Mouse (Mus musculus) forebrain, embryonic 16.5 days (tissue): Measurements from ENCODE around the gene Sh3pxd2b. TPM values are rescaled to one million over a fixed set of nuclear protein-coding genes. Genes with fewer than 3 reads are reported as not detected.

Source experiments
- ATAC-seq: fragments of 200-750 bp; cut with Nextera tagmentation; 2 replicates; pipeline ENCODE4 v1.8.0; 2017; ENCODE audit warnings: mild to moderate bottlenecking, moderate library complexity
- H3K27ac ChIP-seq: fragments of 300-500 bp; sonication (generic); 2 replicates; pipeline ENCODE4 v1.5.1; 2014; ENCODE audit warnings: low read length, control low read depth
- H3K27me3 ChIP-seq: fragments of 300-500 bp; sonication (generic); replicated peaks from 2 replicates; pipeline ENCODE4 v1.6.1; 2014; ENCODE audit warnings: low read length; ENCODE audit not compliant: control insufficient read depth, insufficient read depth
- H3K36me3 ChIP-seq: fragments of 300-500 bp; sonication (generic); 2 replicates; pipeline ENCODE4 v1.6.1; 2014; ENCODE audit not compliant: control insufficient read depth, insufficient read depth
- H3K4me1 ChIP-seq: fragments of 300-500 bp; sonication (generic); replicated peaks from 2 replicates; pipeline ENCODE4 v1.6.1; 2014; ENCODE audit warnings: low read length; ENCODE audit not compliant: control insufficient read depth, insufficient read depth
- H3K4me2 ChIP-seq: fragments of 300-500 bp; sonication (generic); 2 replicates; pipeline ENCODE4 v1.6.1; 2014; ENCODE audit warnings: mild to moderate bottlenecking, low read length, control low read depth
- H3K4me3 ChIP-seq: fragments of 300-500 bp; sonication (generic); replicated peaks from 2 replicates; pipeline ENCODE4 v1.5.1; 2014; ENCODE audit warnings: mild to moderate bottlenecking, low read length, control low read depth
- H3K9ac ChIP-seq: fragments of 300-500 bp; sonication (generic); replicated peaks from 2 replicates; pipeline ENCODE4 v1.6.1; 2014; ENCODE audit warnings: low read depth, low read length, control low read depth
- H3K9me3 ChIP-seq: fragments of 300-500 bp; sonication (generic); 2 replicates; pipeline ENCODE4 v1.6.1; 2016; ENCODE audit warnings: low read length; ENCODE audit not compliant: control insufficient read depth
- WGBS: fragments of 180-500 bp; shearing (Covaris S2); extraction: QIAGEN DNeasy Blood & Tissue Kit; methylation state at CpG from one replicate; pipeline ENCODE4 v1.1.7; 2014; 5-methylcytosine and 5-hydroxymethylcytosine counted together
- polyA plus RNA-seq: library from polyadenylated mRNA; unstranded; fragments of >200 nt; fragmentation: Nextera tagmentation; extraction: Ambion mirVana; gene quantifications from 2 replicates; pipeline ENCODE4 v1.2.1, GENCODE M21; 2015

Gene Sh3pxd2b
- polyA plus RNA-seq, 1 experiment from 2014 or later = 22.4 TPM

DNA sequence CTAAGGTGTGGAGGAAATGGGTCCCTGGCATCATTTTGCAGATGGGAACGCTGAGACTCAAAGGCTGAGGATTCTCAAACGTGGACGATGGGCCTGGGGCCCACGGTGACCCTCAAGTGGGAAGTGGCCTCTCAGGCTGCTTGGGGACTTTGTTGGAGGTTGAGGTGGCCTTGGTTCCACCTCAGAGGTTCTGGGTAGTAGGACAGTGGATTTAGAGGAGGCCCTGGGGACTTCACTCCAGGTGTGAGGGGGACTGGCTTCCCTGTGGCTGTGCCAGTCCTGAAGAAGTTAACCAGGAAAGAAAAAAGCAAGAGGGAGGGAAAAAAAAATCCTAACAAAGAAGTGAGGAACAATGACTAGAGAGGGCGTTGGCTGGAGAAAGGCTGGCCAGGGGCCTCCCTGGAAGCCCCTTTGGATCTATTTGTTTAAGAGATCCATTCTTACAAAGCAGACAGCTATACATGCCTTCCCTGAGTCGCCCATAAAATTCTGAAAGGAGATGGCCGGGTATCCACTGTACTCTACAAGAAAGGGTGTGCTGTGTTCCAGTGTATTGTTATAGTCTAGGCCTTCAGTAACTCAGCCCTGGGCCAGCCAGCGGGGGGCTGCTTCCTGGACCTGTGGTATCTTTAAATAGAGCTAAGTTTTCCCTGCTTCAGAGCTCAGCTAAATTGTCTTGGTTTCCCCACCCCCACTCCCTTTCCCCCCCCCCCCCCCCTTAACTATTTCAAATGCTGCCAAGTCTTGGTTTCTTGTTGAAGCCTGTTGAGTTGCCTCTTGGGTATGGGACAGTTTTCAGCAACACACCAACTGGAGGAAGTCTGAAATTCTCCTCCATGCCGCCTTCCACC is 1.0 kb downstream of the Sh3pxd2b start:
- Histone ChIP-seq H3K27ac (peak overlapping the region; percentile 46), H3K4me1 (peaks cover 27% of the 10 kb centered on the region), H3K36me3 (0 out of 2 replicates have a peak, but pooled peaks cover 4% of the 10 kb centered on the region), H3K4me3 (peak overlapping the region; percentile 81), H3K27me3 (no peaks in the 10 kb centered on the region), H3K4me2 (peak overlapping the region; percentile 71), H3K9ac (peak overlapping the region; percentile 91), H3K9me3 (no peaks in the 10 kb centered on the region)
- ATAC-seq = no peak
- WGBS = 15% methylated on average over 9 of the region's 9 CpGs

DNA sequence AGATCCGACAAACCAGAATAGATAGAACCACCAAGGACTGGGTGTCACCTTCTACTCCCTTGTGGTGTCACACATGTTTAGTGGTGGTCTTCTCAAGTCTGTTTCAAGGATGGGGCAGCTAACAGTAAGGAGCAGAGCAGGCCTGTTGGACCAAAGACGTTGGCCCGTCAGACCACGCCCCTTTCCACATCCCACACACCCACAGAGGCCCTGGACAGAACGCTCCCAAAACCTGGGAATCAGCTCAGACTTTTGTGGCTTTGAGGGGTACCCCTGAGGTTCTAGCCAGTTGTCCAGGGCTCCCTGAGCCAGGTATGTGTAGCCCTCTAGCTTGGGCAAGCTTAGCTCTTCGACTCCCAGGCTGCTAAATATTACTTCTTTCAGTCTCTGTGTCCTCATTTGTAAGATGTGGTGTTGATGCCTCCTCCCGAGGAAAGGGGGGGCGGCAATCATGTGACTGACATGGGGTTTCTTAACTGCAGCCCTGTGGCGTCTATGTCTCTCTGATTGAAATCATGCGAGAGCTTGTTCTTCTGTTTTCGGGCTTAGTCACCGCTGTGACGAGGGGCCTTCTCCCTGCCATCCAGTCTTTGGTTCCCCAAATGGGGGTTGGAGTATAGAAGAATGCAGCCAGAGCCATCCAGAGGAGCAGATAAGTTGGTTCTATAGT is 1.8 kb downstream of the Sh3pxd2b start:
- H3K4me3 ChIP-seq = peak overlapping the region; percentile 81; the same call in 1 of the 2 replicates
- no peak overlapping the region for H3K9ac ChIP-seq
- H3K9me3 ChIP-seq = no peaks in the 10 kb centered on the region
- H3K4me2 ChIP-seq = peak overlapping the region; percentile 71
- H3K27ac ChIP-seq = no peak overlapping the region
- 0 out of 2 replicates have a peak, but pooled peaks cover 4% of the 10 kb centered on the region for H3K36me3 ChIP-seq
- no peaks in the 10 kb centered on the region for H3K27me3 ChIP-seq
- H3K4me1 ChIP-seq = peaks cover 27% of the 10 kb centered on the region
- 59% methylated on average over 13 of the region's 13 CpGs for WGBS
- ATAC-seq = no peak

GRCm38 (mm10) chr11:32352946-32353345 is 5.3 kb downstream of the Sh3pxd2b start:
- H3K4me1 ChIP-seq = peaks cover 29% of the 10 kb centered on the region
- WGBS = 78% methylated on average over 6 of the region's 6 CpGs
- no peaks in the 10 kb centered on the region for H3K27me3 ChIP-seq
- H3K27ac ChIP-seq = no peak overlapping the region
- no peak for ATAC-seq
- H3K4me2 ChIP-seq = no peak overlapping the region
- no peak overlapping the region for H3K4me3 ChIP-seq
- H3K9me3 ChIP-seq = no peaks in the 10 kb centered on the region
- H3K9ac ChIP-seq = no peak overlapping the region
- H3K36me3 ChIP-seq = 0 out of 2 replicates have a peak, but pooled peaks cover 4% of the 10 kb centered on the region

GRCm38 (mm10) chr11:32355377-32355776 is 7.8 kb downstream of the Sh3pxd2b start:
- H3K4me1 ChIP-seq = peaks cover 17% of the 10 kb centered on the region
- 79% methylated on average over 1 of the region's 1 CpGs for WGBS
- no peak overlapping the region for H3K4me2 ChIP-seq
- no peak overlapping the region for H3K27ac ChIP-seq
- H3K4me3 ChIP-seq = no peak overlapping the region
- H3K9me3 ChIP-seq = no peaks in the 10 kb centered on the region
- ATAC-seq = no peak
- H3K9ac ChIP-seq = no peak overlapping the region
- no peaks in the 10 kb centered on the region for H3K27me3 ChIP-seq
- 0 out of 2 replicates have a peak, but pooled peaks cover 4% of the 10 kb centered on the region for H3K36me3 ChIP-seq

GRCm38 (mm10) chr11:32357686-32358085 is 10.1 kb downstream of the Sh3pxd2b start:
- no peaks in the 10 kb centered on the region for H3K9me3 ChIP-seq
- 43% methylated on average over 9 of the region's 9 CpGs for WGBS
- ATAC-seq = 0 out of 2 replicates have a peak, but pooled peaks have one; percentile 37
- no peak overlapping the region for H3K4me2 ChIP-seq
- H3K4me3 ChIP-seq = no peak overlapping the region
- H3K27ac ChIP-seq = no peak overlapping the region
- H3K9ac ChIP-seq = no peak overlapping the region
- H3K4me1 ChIP-seq = peaks cover 17% of the 10 kb centered on the region
- no peaks in the 10 kb centered on the region for H3K36me3 ChIP-seq
- no peaks in the 10 kb centered on the region for H3K27me3 ChIP-seq

DNA sequence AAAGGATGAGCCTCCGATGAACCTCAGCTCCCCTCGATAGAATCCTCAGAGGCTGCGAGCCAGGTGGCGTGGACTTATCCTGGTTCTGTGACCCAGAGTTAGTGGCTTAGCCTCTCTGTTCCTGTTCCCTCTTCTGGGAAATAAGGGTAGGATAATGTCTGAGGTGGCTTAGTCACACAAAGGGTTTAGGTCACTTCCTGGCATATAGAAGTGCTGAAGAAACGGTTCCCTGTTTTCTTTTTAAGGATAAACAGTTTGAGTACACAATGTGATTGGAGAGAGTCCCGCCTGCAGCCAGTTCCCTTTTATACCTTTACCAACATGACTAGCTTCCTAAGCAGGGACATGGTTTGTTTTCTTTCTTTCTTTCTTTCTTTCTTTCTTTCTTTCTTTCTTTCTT is 10.8 kb downstream of the Sh3pxd2b start:
- Histone ChIP-seq H3K4me2 (no peak overlapping the region), H3K9ac (no peak overlapping the region), H3K4me1 (peaks cover 20% of the 10 kb centered on the region), H3K9me3 (no peaks in the 10 kb centered on the region), H3K27ac (peak overlapping the region; percentile 10; the same call in 1 of the 2 replicates), H3K27me3 (no peaks in the 10 kb centered on the region), H3K4me3 (no peak overlapping the region), H3K36me3 (no peaks in the 10 kb centered on the region)
- 68% methylated on average over 6 of the region's 6 CpGs for WGBS
- ATAC-seq = no peak

- Histone ChIP-seq H3K4me1 (peaks cover 32% of the 10 kb centered on the region), H3K4me2 (no peak overlapping the region), H3K27me3 (no peaks in the 10 kb centered on the region), H3K9me3 (no peaks in the 10 kb centered on the region), H3K4me3 (no peak overlapping the region), H3K27ac (no peak overlapping the region), H3K36me3 (no peaks in the 10 kb centered on the region), H3K9ac (no peak overlapping the region)
- 70% methylated on average over 4 of the region's 4 CpGs for WGBS
- ATAC-seq = no peak
These were observed 11.9 kb downstream of the Sh3pxd2b start for GRCm38 (mm10) chr11:32359566-32359965.

- H3K9ac ChIP-seq = no peak overlapping the region
- no peak overlapping the region for H3K4me3 ChIP-seq
- WGBS = 93% methylated on average over 9 of the region's 9 CpGs
- ATAC-seq = no peak
- H3K4me1 ChIP-seq = peaks cover 36% of the 10 kb centered on the region
- H3K9me3 ChIP-seq = no peaks in the 10 kb centered on the region
- no peaks in the 10 kb centered on the region for H3K36me3 ChIP-seq
- no peak overlapping the region for H3K4me2 ChIP-seq
- H3K27ac ChIP-seq = no peak overlapping the region
- H3K27me3 ChIP-seq = no peaks in the 10 kb centered on the region
These were observed 14.2 kb downstream of the Sh3pxd2b start for GRCm38 (mm10) chr11:32361774-32362173.

DNA sequence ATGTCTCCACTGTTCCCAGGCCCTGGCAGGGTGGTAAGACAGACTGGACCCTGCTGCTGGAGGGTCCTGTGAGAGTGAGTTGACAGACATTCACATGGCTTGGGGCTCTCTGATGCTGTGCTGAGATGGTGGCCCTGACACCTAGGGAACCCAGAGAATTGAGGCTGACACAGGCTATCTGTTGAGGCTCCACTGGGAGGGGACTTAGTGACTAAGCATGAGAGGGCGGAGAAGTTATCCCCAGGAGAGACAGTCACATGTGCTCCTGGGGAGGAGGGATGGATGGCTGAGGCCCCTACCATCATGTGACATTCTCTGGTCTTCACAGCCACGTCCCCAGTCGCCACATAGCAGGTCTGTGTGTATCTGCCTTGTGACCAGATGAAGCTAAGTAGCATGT is 15.6 kb downstream of the Sh3pxd2b start:
- no peaks in the 10 kb centered on the region for H3K9me3 ChIP-seq
- no peak overlapping the region for H3K27ac ChIP-seq
- no peak overlapping the region for H3K4me2 ChIP-seq
- H3K4me3 ChIP-seq = no peak overlapping the region
- WGBS = 62% methylated on average over 3 of the region's 3 CpGs
- H3K27me3 ChIP-seq = no peaks in the 10 kb centered on the region
- H3K36me3 ChIP-seq = no peaks in the 10 kb centered on the region
- H3K9ac ChIP-seq = no peak overlapping the region
- peaks cover 27% of the 10 kb centered on the region for H3K4me1 ChIP-seq
- ATAC-seq = peak; percentile 15; the same call in 1 of the 2 replicates
